Mouse (Mus musculus) thymus, postnatal 14 days (tissue): ENCODE data around the gene Gas2l2.
A peak's percentile ranks its signal among the peaks of the same experiment; 100 is the strongest.

ENCODE experiments used
- DNase-seq: peaks from one replicate; pipeline ENCODE4 v3.0.0; 2021

Gene Gas2l2

DNA sequence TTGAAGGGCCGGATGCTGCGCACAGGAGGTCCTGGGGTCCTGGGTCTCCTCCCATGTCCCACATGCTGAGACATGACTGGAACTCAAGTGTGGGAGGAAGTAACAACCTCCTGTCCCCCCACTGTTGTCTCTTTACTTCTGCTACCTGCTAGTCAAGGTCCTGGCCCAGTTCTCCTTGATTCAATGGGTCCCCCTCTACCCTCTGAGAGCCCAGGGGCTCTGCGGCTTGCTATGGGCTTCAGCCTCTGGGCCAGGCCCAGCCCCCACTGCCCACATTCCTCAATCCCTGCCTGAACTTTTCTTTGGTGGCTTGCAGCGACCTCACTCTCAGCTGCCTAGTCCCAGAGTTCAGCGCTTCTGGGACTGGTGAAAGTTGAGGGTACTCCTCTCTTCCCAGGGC is at the start of gene Gas2l2:
Gene Gas2l2, minus strand, starts transcription at position 101 of the 400 bp plus-strand sequence.
- no peak for DNase-seq

DNA sequence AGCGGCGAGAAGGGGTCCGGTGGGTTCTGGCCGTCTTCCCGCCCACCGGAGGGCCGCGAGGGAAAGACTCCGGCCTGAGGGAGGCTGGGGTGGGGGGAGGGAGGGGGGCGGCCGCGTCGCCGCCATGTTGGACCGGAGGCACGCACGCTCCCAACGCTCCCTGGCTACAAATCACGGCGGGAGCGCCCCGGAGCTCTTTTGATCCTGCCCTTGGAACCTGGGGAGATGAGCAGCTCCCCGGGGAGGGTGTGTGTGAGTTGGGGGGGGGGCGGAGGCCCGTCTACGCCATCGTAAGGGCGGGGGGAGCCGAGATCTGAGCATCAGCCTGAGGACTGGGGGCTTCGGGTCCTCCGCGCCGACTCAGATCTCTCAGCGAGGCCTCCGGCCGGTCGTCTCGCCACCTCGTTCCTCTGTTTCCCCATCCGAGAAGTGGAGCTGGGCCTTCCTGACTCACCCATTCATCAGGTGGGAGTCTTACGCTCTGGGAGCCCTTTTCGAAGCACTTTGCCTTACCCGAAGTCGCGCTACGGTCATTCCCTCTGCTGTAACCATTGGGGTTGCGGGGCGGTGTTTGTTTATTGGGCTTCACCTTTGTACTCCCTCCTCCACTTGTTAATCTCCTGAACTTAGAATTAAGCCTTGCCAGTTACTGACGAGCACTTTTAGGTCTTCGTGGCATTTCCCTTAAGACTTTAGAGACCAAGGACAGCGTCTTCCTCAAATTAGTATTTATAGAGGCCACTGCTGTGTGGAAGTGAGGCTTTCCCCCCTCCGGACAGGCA is 44.2 kb upstream of the Gas2l2 start:
- DNase-seq: peak; percentile 5

DNA sequence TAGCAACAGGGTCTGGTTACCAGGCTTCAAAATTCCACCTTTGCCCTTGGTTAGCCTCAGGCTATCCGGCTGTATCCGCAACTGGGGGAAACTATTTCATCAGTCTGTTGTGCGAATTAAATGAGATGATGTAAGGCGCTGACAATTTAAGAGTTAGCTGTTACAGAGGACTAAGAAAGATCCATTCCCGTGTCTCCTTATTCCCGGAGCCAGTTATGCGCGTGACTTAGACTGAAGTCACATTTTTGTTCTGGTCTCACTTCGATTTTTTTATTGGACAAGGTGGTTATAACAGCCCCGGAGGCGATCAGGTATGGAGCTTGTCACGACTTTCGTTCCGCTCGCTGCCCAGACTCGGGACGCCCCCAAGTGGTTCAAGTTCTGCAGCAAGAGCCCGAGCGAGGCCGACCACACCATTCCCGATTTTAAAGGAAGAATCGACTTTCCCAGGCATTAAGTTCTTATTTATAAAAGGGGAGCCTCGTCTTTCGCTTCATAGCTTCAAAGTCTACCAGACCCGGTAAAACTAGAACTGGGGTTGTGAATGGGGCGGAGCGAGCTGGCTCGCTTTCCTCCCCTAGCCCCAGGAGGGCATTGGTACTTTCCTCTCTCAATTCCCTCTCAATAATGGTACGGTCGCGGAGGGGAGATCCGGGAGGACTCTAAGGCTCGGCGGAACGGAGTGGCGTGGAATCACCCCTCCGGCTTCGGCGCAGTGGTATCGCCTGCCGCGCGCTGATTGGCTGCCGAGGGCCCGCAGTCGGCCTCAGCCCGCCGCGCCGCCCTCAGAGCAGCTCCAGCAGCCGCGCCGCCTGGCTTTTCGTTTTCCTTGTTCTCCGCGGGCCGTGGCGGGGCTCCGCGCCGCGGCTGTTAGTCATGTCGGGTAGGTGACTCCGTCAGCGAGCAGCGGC is 43.3 kb upstream of the Gas2l2 start, which contains the start of gene Taf15:
Gene Taf15, plus strand, starts transcription at position 763 of the 911 bp plus-strand sequence.
- DNase-seq: peak; percentile 99

DNA sequence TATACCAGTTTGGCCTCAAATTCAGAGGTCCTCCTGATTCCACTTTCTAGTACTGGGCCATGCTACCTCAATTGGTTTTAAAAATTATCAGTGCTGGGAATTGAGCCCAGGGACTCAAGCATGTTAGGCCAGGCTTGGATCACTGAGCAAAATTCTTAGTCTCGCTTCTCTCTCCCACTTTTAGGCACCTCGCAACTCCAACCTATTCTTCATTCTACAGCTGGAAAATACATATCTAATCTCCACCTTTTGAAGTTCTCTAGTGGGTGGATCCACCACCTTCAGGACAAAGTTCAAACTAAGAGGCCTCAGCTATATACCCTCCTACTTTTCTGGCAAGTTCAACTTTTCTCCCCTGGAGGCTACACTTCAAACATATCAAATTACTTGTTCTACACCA is 42.5 kb upstream of the Gas2l2 start:
- DNase-seq: no peak

DNA sequence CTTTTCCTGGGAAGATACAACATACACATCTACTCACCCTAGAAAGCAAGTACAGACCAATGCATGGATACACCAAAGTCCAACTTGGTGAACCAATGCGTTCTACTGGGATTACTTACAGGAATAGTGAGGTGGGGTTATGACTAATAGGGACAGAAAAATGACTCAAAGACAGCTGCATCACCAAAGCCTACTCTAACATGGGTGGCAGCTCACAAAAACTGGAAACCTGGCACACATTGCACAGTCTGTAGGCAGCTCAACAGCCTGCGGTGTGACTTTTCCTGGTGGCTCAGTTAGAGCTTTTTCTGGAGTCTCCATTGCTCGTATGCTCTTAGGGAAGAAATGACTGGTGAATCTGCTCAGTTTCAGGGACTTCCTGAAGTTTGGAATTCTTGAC is 39.5 kb upstream of the Gas2l2 start:
- DNase-seq: no peak

DNA sequence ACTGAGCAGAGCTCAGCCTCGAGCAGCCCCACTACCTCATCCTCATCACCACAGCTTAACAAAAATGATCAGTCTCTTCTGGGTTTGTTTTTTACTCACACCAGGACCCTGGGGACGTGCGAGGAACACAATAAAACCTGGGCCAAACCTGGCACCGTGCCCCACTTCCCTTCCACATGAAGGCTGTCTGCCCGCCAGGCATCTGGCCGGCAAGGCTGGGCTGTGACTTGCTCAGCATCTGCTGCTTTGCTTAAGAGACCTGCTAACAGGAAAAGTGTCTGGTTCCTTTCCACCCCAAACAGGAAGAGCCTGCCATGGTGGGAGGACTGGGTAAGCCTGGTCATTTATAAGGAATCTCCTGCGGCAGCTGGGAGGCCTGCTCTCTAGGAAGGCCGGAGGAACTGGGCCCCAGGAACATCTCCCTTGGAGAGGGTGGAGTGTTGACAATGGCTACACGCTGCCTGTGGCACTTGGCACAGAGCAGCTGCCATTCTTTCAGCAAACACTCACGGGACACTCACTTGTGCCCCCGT is 37.9 kb upstream of the Gas2l2 start:
- no peak for DNase-seq

DNA sequence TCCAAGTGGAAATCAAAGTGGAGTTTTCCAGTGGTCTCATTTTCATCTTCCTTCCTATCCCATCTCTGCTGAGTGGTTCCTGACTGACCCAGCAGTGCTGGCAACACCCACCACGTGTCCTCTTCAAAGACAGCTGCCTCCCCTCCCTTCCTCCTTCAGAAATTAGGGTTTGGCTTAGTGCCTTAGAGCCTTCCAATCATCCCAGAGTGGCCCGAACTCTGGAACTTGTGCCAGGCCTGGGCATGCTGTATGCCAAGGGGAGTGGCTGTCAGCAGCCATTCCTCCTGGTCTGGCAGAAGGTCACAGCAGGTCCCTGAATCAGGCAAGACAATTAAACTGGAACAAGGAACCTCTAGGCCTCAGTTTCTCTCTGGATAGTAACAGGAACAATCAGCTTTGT is 36.7 kb upstream of the Gas2l2 start:
- DNase-seq: no peak

DNA sequence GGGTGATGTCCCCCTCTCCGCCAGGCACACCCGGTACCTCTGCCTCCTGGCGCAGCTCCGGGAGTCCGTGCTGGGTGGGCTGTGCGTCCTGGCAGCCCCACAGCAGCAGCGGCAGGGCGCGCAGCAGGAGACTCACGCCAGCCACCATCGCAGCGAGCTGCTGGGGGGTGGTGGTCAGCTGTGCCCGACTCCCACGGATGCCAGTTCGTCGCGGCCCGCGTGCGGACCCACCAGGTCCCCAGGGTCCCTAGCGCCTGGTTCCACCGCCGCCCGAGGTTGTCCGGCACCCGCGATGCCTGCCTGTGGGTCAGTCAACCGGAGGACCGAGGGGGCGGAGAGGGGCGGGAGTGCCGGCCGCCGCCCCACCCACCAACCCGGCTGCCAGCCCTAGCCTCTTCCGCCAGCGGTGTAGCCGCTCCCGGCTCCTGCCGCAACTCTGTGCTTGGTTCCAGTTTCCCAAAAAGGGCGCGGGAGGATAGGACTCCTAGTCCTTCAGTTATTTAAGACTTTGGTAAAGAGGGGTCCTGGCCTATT is 33.5 kb upstream of the Gas2l2 start, which contains the start of gene Mmp28:
Gene Mmp28, minus strand, starts transcription at position 361 of the 534 bp plus-strand sequence.
- DNase-seq: no peak

DNA sequence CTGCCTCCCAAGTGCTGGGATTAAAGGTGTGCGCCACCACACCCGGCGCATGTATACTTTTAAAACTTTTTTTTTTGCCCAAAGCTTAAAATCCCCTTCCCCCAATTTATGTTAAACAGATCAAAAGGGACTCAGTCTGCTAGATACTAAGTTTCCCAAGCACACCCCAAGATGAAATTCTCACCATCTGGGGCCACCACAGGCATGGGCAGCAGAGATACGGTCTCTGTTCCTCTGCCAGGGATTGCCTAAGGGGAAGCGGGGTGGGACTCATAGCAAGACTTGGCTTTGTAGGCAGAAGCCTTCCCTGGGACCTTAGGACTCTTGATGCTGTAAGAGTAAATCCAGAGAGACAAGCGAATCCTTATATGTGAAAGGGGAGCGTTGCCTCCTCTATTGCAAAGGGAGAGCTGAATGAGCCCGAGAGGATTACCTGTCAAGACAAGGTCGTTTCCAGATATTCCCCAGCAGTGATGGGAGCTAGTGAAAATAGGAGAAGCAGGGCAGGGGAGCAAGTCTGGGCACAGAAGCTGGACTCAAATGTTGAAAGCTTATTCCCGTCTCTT is 32.3 kb upstream of the Gas2l2 start:
- no peak for DNase-seq

DNA sequence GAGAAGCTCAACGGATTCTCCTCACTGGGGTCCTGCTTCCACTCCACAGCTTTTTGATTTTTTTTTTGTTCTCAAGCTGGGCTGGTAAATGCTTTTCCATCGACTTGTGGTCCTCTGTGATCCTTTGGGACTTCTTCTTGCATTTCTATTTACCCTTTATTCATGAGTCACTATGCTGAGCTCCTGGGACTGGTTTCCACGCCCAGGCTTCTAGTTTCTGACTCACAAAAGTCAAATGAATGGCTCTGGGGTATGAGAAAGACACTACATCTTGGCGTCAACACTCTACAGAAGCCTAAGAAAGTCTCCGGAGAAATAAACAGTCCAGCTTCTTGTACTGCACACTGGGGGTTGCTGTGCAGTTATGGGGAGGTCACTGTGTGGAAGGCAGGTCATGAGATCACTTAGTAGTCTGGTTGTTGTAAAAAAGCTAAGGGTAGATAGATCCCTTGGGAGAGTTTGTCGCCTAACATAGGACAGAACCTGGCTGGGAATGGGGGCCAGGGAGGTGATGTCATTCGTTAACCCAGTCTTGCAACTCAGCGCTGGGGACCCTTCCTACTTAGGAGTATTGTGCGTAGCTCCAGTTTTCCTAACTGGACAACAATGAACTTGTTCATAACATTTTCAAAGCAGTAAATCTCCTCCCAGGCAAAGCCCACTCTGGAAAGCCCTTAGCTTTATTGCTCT is 28.8 kb upstream of the Gas2l2 start:
- DNase-seq: no peak

DNA sequence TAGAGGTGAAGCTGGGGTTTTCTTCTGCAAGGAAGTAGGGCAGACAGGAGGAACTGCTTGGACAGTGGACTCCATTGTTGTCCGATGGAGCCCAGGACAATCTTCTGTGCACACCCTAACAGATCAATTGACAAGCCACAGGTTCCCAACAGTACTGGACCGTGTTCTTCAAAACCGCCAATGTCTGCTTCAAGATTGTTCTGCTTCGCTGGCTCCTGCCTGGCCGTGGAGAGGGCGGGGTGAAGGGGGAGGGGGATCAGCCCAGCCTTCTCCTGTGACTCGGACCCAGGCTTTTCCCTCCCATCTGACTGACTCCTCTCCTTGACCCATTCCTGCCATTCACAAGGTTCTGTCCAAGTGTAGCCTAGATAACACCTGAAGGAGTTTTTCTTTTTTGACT is 28.0 kb upstream of the Gas2l2 start:
- no peak for DNase-seq

DNA sequence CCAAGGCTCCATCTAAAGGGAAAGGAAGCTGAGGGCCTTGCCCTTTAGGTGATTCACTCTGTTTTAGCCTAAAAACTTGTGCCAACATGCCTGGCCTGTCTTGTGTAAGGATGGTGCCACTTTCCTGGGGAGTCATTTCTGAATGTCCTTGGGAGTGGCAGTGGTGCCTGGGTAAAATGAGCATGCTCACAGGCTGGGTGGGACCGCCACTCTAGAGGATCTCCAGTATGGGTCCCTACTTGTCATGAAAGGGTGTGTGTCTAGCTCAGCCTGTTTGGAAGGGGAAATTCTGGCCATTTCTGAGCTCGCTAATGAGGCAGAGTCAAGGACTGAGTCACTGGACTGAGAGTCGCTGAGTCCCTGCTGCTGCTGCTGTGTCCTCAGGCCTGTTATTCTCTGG is 26.4 kb upstream of the Gas2l2 start:
- no peak for DNase-seq

DNA sequence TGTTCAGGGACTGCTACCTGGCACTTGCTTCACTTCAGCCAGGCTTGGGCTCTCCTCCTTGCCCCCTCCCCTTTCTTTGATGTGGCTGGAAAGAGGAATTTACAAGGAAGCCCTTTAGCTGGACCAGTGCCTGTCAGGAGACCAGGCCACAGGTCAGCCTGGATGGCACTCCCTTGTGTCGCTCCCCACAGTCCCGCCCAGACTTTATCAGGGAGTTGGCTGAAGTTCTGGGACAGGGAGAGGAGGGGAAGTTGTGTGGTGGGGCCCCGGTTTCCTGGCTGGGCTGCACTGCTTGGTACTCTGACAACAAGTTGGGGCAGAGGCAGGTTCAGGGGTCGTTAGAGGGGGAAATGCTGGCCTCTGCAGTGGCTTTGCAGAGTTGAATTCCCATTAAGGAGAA is 25.3 kb upstream of the Gas2l2 start:
- no peak for DNase-seq

DNA sequence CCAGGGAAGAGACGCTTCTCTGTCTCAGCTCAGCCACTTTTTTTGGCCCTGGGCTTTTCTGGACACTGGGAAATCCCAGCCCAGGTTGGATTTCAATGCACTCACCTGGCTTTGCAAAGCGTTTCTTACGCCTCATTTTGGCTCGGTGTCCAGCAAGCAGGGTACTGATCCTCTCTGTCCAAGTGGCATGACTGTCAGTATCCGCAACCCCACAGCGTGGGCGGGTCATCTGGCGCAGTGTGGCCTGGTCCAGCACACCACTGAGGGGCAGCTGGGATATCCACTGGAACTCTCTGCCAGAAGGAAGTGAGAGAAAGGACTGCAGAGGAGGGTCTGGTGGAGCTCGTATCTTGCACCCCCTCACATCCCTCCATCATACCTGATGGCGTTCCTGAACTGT is 22.0 kb upstream of the Gas2l2 start:
- DNase-seq: no peak

DNA sequence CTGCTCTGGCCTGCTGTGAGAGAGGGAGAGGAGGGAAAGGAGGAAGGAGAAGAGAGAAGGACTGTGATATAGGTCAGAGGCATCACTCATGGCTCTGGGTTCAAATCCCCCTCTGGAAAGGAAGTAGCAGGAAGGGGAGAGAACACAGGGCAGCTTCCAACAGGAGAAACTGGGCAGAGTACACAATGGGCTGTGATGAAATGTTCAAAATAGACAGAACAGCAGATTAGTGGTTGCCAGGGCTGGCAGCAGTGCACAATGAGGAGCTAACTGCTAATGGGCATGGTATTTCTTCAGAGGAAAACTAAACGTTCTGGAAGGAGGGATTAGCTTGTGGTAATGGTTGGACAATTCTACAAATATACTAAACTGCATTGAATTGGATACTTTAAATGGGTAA is 21.3 kb upstream of the Gas2l2 start:
- no peak for DNase-seq

DNA sequence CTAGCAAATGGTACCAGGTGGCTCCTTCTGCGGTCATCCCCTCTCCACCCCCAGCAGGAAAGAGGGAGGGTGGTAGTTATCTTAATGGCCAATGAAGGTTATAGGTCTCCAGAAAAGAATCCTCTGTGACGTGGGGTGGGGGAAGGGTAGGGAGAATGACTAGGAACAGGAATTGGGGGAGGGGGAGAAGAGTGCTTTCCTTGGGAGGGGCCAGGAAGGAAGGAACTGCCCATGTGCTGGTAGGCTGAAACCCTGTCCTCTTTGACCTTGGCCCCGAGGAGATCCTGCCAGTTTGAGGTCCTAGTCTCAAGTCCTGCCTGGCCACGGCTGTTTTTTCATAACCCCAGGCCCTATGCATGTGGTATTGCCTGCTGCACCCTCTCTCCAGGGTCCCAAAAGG is 20.0 kb upstream of the Gas2l2 start:
- DNase-seq: no peak

DNA sequence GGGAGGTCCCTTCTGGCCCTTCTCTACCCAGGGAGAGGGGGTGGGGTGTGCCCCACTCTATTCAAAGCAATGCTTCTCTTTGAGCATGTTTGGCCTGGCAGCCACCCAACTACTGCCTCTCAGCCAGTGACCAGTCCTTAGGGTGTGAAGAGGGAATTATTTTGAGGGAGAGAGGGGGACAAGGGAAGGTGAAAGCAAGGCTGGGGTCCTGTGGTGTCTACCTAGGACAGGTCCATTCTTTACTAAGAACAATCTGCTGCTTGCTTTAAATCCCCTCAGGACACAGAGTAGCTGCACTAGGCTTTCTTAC is 19.6 kb upstream of the Gas2l2 start:
- no peak for DNase-seq

DNA sequence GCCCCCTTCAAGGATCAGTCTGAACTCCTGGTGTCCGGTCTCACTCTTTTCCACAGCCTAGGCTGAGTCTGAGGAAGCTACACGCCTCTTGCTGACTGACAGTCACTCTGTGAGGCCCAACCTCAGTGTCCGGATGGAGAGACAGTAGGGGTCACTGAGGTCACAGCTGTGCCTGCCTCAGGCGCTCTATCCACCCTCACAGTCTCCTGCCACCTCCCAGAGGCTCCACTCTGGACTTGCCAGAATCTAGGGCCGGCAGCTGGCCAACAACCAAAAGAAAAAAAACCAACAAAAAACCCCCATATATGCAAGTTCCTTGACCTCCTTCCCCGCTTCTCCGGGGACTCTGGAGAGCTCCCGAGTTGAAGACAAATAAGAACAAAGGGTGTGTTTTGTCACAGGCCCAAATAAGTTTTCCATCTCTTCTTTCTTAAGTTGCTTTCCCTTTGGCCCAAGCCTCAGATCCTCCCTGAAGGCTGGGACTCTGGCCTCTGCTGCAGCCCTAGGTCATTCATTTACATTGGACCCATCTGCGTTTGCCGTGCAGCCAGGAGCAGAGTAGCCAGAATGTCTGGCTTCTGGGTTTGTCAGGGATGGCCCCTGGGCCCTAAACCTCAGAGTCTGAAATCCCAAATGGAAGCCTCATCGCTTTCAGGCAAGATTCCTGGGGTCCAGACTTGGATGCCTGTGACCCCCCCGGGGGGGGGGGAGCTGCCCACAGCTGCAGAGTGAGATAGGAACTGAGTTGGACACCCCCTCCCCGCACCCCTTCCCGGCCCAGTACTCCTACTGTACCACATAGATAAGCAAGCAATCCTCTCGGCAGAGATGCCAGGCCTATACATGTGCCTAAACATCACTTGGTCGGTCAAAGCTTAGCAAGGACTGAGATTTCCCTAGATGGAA is 19.0 kb upstream of the Gas2l2 start:
- DNase-seq: no peak

DNA sequence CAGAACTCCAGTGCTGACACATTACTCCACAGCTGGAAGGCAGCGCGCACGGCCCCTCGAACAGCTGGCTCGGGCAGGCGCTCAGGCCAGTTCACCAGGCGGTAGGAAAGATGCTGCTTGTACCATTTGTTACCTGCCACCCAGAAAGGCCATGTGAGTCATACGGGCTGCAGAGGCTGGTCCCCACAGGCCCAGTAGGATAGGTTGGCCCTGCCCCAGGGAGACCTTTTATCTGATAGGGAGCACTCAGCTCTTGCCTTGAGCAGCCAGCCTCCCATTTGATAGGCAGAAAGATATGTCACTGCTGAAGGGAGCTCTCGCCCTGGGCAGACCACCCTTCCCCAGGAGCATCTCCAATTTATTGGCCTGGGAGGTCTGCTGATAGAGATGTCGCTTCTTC is 18.4 kb upstream of the Gas2l2 start:
- DNase-seq: no peak

DNA sequence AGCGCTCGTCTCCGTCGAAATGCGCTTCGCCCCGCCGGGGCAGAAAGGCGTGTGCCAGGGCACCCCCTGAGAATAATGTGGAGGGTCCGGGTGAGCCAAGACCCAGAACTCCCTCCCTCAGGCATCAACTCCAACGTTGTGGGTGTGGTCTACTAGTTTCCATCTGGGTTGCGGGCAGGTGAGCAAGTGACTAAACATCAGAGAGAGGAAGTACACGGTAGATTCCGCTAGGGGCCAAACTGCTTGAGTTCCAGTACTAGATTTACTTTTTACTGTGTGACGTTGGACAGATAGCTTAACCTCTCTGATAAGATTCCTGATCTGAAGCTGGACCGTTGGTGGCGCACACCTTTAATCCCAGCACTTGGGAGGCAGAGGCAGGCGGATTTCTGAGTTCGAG is 15.7 kb upstream of the Gas2l2 start:
- DNase-seq: peak; percentile 23

DNA sequence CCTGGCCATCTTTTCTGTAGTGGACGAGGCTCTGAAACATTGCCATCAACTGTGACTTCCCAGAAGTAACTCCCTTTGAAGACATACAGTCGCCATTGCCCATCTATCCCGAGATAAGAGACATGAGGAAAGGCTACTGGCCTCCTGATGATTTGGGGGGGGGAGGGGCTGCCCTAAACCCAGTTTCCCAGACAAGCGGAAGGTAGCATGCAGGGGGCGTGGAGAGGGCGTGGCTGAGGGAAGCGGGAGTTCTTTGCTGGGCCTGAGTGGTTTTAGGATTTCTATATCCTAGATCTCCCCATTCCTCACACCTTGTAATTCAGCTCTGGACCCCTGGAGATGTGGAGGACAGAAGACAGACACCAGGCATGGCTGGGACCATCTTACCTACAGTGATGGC is 14.6 kb upstream of the Gas2l2 start:
- no peak for DNase-seq
